ENCODE assay signal across 18 mouse cellular contexts in the genomic region with DNA sequence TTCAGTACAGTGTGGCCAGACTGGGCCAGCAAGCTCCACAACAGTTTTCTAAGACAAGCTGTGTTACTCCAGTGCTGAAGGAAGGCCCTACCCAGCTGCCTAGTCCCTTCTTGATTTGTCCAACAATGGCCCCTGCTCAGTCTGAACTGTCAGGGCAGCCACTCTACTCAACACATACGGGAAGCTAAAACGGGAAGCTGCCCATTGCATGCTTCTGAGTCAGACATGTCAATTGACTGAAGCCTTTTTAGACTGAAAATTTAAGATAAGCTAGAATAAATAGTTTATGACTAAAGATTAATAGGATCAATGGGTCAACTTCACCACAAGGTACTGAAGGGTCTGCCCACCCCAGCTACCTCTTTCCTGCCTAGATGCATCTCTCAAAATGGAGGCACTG.
DNase-seq lines count a peak whose midpoint lies in the region; ATAC-seq lines count a peak whose summit lies in the region.
"Had no signal": no experiment of that assay in that cellular context is flagged by ENCODE, and none has a peak within 500 bp of the region (broad histone marks: within the 10 kb centered on the region; RNA-seq: fewer than 3 reads in every experiment).

No protein-coding gene starts in this region.

- peak; percentile 72 for DNase-seq in heart, adult 11 months
- no peak for DNase-seq in heart, postnatal 36 days
- DNase-seq in thymus, postnatal 0 days (ENCODE audit: low spot score) = no peak
- DNase-seq in cerebellum, adult 8-10 months = no peak
- DNase-seq: adrenal gland, adult 8-10 months; adrenal gland, postnatal 14 days; B cell, adult 2 months; cerebellum, adult 11-12 months; cerebellum, adult 9-11 months; cerebellum, postnatal 14 days; cerebellum, postnatal 36 days; embryo, embryonic 11 days had no signal

- ATAC-seq in megakaryocyte progenitor cell, adult 5-6 weeks (replicated peaks; ENCODE audit: poor library complexity) = 0 out of 2 replicates have a peak, but pooled peaks have one; percentile 23
- ATAC-seq: activated CD4-positive, CD25-positive, alpha-beta regulatory T cell, adult 4 months; CD4-positive, CD25-positive, alpha-beta regulatory T cell, adult 4 months; forebrain, embryonic 14.5 days; forebrain, embryonic 16.5 days; Patski had no signal

- intact Hi-C loops in heart, postnatal 36 days (cut with DNase I) = no loop called here
